Mouse (Mus musculus): ENCODE measurements around the gene Dhx58.

The Dhx58 gene

GRCm38 (mm10) chr11:100655589-100655988 lies 48.5 kb downstream of the Dhx58 start:
- CTCF ChIA-PET, result interaction anchor here (0.8 kb wide), 1 partner anchor 9 kb away, joined by 6 read pairs; no protein-coding TSS in a partner anchor

DNA sequence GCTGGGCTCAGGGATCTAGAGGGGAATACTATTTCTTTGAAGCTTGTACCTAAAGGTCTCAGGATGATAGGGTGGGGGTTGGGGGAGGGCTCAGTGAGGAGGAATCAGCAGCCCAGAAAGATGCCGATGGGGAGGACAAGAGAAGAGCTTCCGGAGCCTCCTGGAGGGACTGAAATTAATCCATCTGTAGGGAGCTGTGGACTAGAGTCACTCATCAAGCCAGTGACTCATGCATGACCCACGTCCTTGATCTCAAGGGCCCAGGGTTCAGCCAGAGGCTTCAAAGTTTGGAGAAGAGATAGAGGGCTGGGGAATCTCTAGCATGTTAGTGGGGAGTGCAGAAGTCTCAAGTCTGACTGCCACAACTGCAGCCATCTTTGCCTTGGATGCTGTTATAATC lies 52.3 kb downstream of the Dhx58 start:
- CTCF ChIA-PET, result interaction anchor here (0.6 kb wide), 1 partner anchor 241 kb away, joined by 3 read pairs; no protein-coding TSS in a partner anchor

DNA sequence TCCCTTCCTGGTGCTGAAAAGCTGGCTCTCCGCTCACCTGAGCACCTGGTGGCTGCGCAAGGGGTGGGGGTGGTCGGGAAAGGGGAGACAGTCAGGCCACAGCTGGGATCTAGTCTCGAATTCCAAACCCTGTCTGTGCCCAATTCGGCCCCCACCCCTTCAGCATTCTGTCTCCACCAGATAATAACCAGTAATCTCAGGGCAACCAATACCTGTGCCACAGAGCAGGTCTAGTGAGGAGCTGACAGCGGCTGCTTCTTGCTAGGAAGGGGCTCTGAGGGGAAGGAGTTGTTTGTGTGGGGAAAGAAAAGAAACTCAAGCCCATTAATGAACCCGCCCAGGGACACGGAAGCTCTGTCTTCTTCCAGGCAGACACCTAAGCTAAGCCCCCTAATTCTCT lies 52.9 kb downstream of the Dhx58 start:
- CTCF ChIA-PET, result interaction anchor here (0.6 kb wide), 1 partner anchor 241 kb away, joined by 3 read pairs; no protein-coding TSS in a partner anchor

- CTCF ChIA-PET, result interaction anchor here (0.5 kb wide), 1 partner anchor 41 kb away, joined by 7 read pairs; no protein-coding TSS in a partner anchor
These were observed 55.7 kb downstream of the Dhx58 start for GRCm38 (mm10) chr11:100648405-100648804.

GRCm38 (mm10) chr11:100646265-100646664 lies 57.8 kb downstream of the Dhx58 start:
- CTCF ChIA-PET, result interaction anchor here (0.6 to 1.0 kb wide), 4 partner anchors 9 to 521 kb away, joined by 3 to 6 read pairs (median 3); no protein-coding TSS in a partner anchor
